Mouse (Mus musculus) small intestine, adult 2 months (tissue): ENCODE results near the gene Eepd1. TPM values are rescaled to one million over a fixed set of nuclear protein-coding genes. Genes with fewer than 3 reads are reported as not detected.
"Not testable (repeated sequence)": the region's sequence is repeated elsewhere in the genome, so short reads cannot be mapped to it uniquely, and the experiment has no call there.

ENCODE experiments used
- H3K27ac ChIP-seq: fragments of 200-500 bp; 2 replicates; pipeline ENCODE4 v1.5.1; 2012; ENCODE audit warnings: low read depth, low read length, control low read depth, inconsistent platforms; ENCODE audit not compliant: insufficient read depth
- H3K27me3 ChIP-seq: fragments of 200-500 bp; 2 replicates; pipeline ENCODE4 v1.6.1; 2012; ENCODE audit warnings: mild to moderate bottlenecking, moderate library complexity, low read length, inconsistent platforms; ENCODE audit not compliant: control insufficient read depth, insufficient read depth
- H3K36me3 ChIP-seq: fragments of 200-500 bp; 2 replicates; pipeline ENCODE4 v1.6.1; 2012; ENCODE audit warnings: mild to moderate bottlenecking, low read length, control low read depth, inconsistent platforms; ENCODE audit not compliant: control insufficient read depth, insufficient read depth
- H3K4me1 ChIP-seq: fragments of 200-500 bp; 2 replicates; pipeline ENCODE4 v1.6.1; 2012; ENCODE audit warnings: low read length, inconsistent platforms, mixed read lengths; ENCODE audit not compliant: control insufficient read depth, insufficient read depth, insufficient read length
- H3K4me3 ChIP-seq: fragments of 200-500 bp; 2 replicates; pipeline ENCODE4 v1.5.1; 2012; ENCODE audit warnings: low read depth, mild to moderate bottlenecking, control low read depth, inconsistent platforms, low read length, moderate library complexity
- CTCF ChIP-seq: fragments of 200-500 bp; IDR thresholded peaks from 2 replicates; pipeline ENCODE4 v1.5.1; 2012; ENCODE audit warnings: low read depth, mild to moderate bottlenecking, control low read depth, inconsistent platforms, low read length, moderate library complexity, mixed read lengths; ENCODE audit not compliant: insufficient replicate concordance, insufficient read length; ENCODE audit errors: extremely low read depth
- POLR2A ChIP-seq: fragments of 200-500 bp; IDR thresholded peaks from 2 replicates; pipeline ENCODE4 v1.6.1; 2012; ENCODE audit warnings: low read depth, mild to moderate bottlenecking, control low read depth, inconsistent platforms, low read length, moderate library complexity
- WGBS: fragments of 180-500 bp; shearing (Covaris S2); methylation state at CpG from one replicate; pipeline ENCODE4 v1.1.7; 2018; 5-methylcytosine and 5-hydroxymethylcytosine counted together
- polyA plus RNA-seq: library from polyadenylated mRNA; depleted of rRNA; stranded (reverse); fragments of >200 nt; gene quantifications from 2 replicates; pipeline ENCODE4 v1.2.3, GENCODE M21; 2012; rRNA removed

Gene Eepd1
- 9.1 and 22.7 TPM in 2 replicates for polyA plus RNA-seq

GRCm38 (mm10) chr9:25481344-25482095, at the start of gene Eepd1:
Gene Eepd1, plus strand, starts transcription at chr9:25481547.
- under 1% methylated on average over 75 of the region's 75 CpGs for WGBS
- peaks cover 22% of the 10 kb centered on the region for H3K4me1 ChIP-seq
- H3K27me3 ChIP-seq, result no peaks in the 10 kb centered on the region
- peak within 1 kb of the TSS; percentile 93 for H3K4me3 ChIP-seq
- TF ChIP-seq CTCF, result no peak
- TF ChIP-seq POLR2A, result peak; percentile 90
- no peaks in the 10 kb centered on the region for H3K36me3 ChIP-seq
- peak within 1 kb of the TSS; percentile 36 for H3K27ac ChIP-seq

GRCm38 (mm10) chr9:25438836-25439235, 42.5 kb upstream of the Eepd1 start:
- 74% methylated on average over 3 of the region's 3 CpGs for WGBS
- no peak overlapping the region for H3K27ac ChIP-seq
- no peaks in the 10 kb centered on the region for H3K27me3 ChIP-seq
- TF ChIP-seq POLR2A (no peak), CTCF (no peak)
- no peaks in the 10 kb centered on the region for H3K36me3 ChIP-seq
- peaks cover 4% of the 10 kb centered on the region; the same call in 1 of the 2 replicates for H3K4me1 ChIP-seq
- H3K4me3 ChIP-seq, result no peak overlapping the region

GRCm38 (mm10) chr9:25440046-25440445, 41.3 kb upstream of the Eepd1 start:
- not testable (repeated sequence) for H3K4me3 ChIP-seq, H3K27me3 ChIP-seq, H3K27ac ChIP-seq, H3K36me3 ChIP-seq, H3K4me1 ChIP-seq
- WGBS, result 69% methylated on average over 5 of the region's 5 CpGs

GRCm38 (mm10) chr9:25442041-25442440, 39.3 kb upstream of the Eepd1 start:
- H3K4me3 ChIP-seq, result no peak overlapping the region
- TF ChIP-seq POLR2A (no peak), CTCF (no peak)
- H3K36me3 ChIP-seq, result no peaks in the 10 kb centered on the region
- H3K27me3 ChIP-seq, result no peaks in the 10 kb centered on the region
- no peaks in the 10 kb centered on the region for H3K4me1 ChIP-seq
- H3K27ac ChIP-seq, result no peak overlapping the region

- no peak for TF ChIP-seq POLR2A
- no peak for TF ChIP-seq CTCF
- Histone ChIP-seq H3K4me3 (no peak overlapping the region), H3K36me3 (no peaks in the 10 kb centered on the region), H3K27me3 (no peaks in the 10 kb centered on the region), H3K4me1 (no peaks in the 10 kb centered on the region), H3K27ac (no peak overlapping the region)
- WGBS, result 67% methylated on average over 3 of the region's 3 CpGs
These were observed 38.3 kb upstream of the Eepd1 start for GRCm38 (mm10) chr9:25443029-25443428.

GRCm38 (mm10) chr9:25443546-25443945, 37.8 kb upstream of the Eepd1 start:
- TF ChIP-seq POLR2A, result no peak
- TF ChIP-seq CTCF, result no peak
- Histone ChIP-seq H3K36me3 (no peaks in the 10 kb centered on the region), H3K27me3 (no peaks in the 10 kb centered on the region), H3K4me1 (no peaks in the 10 kb centered on the region), H3K27ac (no peak overlapping the region), H3K4me3 (no peak overlapping the region)

- WGBS, result 62% methylated on average over 4 of the region's 4 CpGs
These were observed 31.0 kb upstream of the Eepd1 start for GRCm38 (mm10) chr9:25450394-25450793.

More at GRCm38 (mm10) chr9:25450394-25450793, 31.0 kb upstream of the Eepd1 start:
- Histone ChIP-seq H3K27ac (no peak overlapping the region), H3K4me3 (no peak overlapping the region), H3K4me1 (no peaks in the 10 kb centered on the region), H3K36me3 (no peaks in the 10 kb centered on the region), H3K27me3 (no peaks in the 10 kb centered on the region)
- TF ChIP-seq POLR2A (no peak), CTCF (peak; percentile 16; the same call in 1 of the 2 replicates)
